Mouse (Mus musculus): ENCODE data around the gene Palld. TPM values are rescaled to one million over a fixed set of nuclear protein-coding genes. Genes with fewer than 3 reads are reported as not detected.

Palld gene
- polyA plus RNA-seq, 1 experiment from 2014 or later, result 18.1 TPM

DNA sequence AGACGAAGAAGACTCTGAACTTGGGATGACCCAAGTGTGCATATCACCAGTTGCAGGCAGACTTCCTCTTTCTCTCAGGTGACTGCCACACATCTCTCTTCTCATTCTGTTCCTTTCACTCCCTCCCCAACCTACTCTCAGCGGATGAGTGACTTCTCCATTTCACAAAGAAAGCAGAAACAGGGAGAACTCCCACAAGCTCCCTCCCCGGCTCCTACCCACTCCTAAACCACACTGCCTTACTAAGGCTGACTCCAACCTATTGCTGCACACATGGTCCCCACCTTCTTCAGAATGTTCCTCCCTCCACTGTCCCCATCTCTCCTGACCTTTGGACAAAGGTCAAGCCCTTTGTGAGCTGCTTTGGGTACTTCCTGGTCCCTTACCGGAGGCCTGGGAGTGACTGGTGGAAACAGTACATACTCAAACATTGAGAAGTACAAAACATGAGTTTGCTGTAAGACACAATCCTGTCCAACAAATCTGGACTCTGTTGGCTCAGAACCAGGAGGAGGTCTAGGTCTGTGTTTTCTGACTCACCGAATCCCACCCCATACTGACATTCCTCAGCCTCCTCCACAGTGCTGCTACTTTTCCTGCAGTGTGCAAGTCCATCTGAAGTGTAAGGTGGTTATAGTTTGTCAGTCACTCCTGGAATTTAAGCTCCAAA, 317.6 kb downstream of the Palld start:
- H3K4me1 ChIP-seq (replicated peaks), result no peaks in the 10 kb centered on the region
- no peaks in the 10 kb centered on the region for H3K9me3 ChIP-seq

DNA sequence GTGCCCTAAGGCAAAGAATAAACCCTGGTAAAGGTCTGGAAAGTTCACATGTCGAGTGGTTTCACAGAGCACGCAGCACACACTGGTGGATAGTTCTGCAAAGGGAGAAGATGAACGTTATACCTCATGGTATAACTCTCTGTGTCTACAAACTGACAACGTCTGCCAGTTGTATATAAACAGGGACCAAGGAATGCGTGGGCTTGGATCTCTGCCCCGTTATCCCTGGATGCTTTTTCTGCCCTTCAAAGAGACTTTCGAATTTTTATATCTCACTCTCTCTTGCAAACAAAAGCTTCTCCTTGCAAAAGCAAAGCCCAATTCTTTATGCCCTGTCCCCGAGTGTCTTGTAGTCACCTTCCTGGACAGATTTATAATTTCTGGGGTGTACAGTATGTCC, 319.9 kb downstream of the Palld start:
- no peak for ATAC-seq (ENCODE audit: low FRiP score, low read depth)
- Histone ChIP-seq H3K27me3 (no peaks in the 10 kb centered on the region), H3K4me1 (replicated peaks) (no peaks in the 10 kb centered on the region), H3K4me2 (no peak overlapping the region), H3K27ac (replicated peaks) (no peak overlapping the region), H3K9me3 (no peaks in the 10 kb centered on the region), H3K36me3 (no peaks in the 10 kb centered on the region), H3K4me3 (no peak overlapping the region), H3K9ac (no peak overlapping the region)
- WGBS, result 79% methylated on average over 8 of the region's 8 CpGs

More for the DNA sequence above, 317.6 kb downstream of the Palld start:
- Histone ChIP-seq H3K9ac (no peak overlapping the region), H3K4me2 (no peak overlapping the region), H3K27ac (replicated peaks) (no peak overlapping the region), H3K27me3 (no peaks in the 10 kb centered on the region), H3K4me3 (no peak overlapping the region), H3K36me3 (no peaks in the 10 kb centered on the region)
- 84% methylated on average over 5 of the region's 5 CpGs for WGBS
- no peak for ATAC-seq (ENCODE audit: low FRiP score, low read depth)

DNA sequence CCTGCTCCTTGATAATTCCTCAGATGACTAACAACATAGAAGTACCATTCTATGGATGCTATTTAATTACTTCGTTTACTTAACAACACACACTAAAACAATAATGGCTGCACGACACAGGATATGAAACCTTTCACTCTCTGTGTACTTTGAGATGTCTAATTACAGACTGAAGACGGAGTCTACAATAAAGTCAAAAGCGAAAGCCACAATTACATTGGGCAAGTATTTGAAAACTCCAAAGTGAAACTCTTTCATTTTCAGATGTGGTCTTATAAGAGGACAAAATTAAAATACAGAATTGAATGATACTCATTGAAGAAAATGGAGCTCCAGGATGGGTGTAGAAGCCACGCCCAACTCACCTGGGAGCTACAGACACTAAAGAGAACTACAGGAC, 321.2 kb downstream of the Palld start:
- Histone ChIP-seq H3K4me1 (replicated peaks) (no peaks in the 10 kb centered on the region), H3K36me3 (no peaks in the 10 kb centered on the region), H3K9ac (no peak overlapping the region), H3K4me2 (no peak overlapping the region), H3K27me3 (no peaks in the 10 kb centered on the region), H3K27ac (replicated peaks) (no peak overlapping the region), H3K9me3 (no peaks in the 10 kb centered on the region), H3K4me3 (no peak overlapping the region)
- WGBS, result 90% methylated on average over 5 of the region's 5 CpGs
- ATAC-seq (ENCODE audit: low FRiP score, low read depth), result no peak

DNA sequence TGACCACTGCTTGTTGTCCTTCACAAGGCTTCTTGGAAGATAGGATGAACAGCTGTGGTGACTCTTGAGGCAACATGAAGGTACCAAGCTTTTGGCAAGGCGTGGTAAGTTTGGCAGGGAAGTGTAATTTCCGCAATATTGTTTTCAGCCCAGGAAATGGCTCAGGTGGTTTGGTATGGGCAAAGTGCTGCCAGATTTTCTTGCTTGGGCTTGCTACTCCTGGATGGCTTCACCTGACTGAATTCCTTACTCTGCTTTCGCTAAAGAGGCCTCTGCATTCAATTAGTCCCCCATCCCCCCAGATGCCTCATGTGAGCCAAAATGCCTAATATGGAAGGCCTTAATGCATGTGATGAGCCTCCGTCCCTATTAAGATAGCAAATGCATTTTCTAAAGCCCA, 322.7 kb downstream of the Palld start:
- Histone ChIP-seq H3K4me1 (replicated peaks) (no peaks in the 10 kb centered on the region), H3K4me2 (no peak overlapping the region), H3K36me3 (no peaks in the 10 kb centered on the region), H3K9ac (no peak overlapping the region), H3K27ac (replicated peaks) (no peak overlapping the region), H3K27me3 (no peaks in the 10 kb centered on the region), H3K4me3 (no peak overlapping the region), H3K9me3 (no peaks in the 10 kb centered on the region)
- no peak for ATAC-seq (ENCODE audit: low FRiP score, low read depth)
- 78% methylated on average over 4 of the region's 4 CpGs for WGBS

DNA sequence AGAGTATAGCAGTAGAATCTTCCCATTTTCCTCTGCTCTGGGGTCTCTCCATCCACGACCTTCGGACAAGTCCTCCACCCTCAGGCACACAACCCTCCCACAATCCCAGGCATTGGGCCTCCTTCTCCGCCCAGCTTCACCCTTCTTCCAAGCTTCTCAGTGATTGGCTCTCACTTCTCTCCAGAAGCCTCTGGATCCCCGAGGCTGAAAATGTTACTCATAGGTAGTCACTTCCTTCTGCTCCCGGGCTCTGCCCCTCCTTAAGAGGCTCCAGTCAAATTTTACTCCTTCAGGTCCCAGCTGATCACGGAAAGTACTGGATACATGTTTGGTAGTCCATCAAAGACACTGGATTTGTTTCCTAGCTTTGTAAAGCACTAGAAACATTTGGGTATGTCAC, 323.7 kb downstream of the Palld start:
- Histone ChIP-seq H3K4me1 (replicated peaks) (no peaks in the 10 kb centered on the region), H3K4me3 (no peak overlapping the region), H3K9me3 (no peaks in the 10 kb centered on the region), H3K27ac (replicated peaks) (no peak overlapping the region), H3K27me3 (no peaks in the 10 kb centered on the region), H3K4me2 (no peak overlapping the region), H3K9ac (no peak overlapping the region), H3K36me3 (no peaks in the 10 kb centered on the region)
- WGBS, result 95% methylated on average over 6 of the region's 6 CpGs
- no peak for ATAC-seq (ENCODE audit: low FRiP score, low read depth)

DNA sequence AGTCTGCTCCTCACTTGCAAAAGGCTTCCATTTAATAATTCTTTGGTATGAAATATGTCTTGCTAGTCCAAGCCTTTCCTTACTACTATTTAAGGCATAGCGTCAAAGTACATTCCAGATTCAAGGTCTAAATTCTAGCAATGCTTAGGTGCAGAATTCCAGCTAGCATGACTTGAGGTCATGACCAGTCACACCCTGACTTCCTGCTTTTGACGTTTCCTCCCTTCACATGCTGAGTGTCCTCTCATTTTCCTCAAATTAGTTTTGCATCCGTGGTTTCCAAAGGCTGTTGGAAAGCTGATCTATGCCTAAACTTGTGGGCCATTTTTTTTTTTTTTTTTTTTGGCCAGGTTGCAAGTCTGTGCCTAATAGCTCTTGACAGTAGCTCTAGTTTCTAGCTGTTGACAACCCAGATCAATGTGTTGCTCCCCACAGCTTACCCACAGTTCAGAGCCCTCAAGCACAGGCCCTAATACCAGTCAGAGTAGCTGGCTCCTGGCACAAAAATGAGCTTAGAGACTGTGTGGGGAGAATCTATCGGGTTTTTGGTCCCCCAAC, 327.3 kb downstream of the Palld start:
- no peak overlapping the region for H3K4me3 ChIP-seq
- ATAC-seq (ENCODE audit: low FRiP score, low read depth), result no peak
- H3K27me3 ChIP-seq, result no peaks in the 10 kb centered on the region
- H3K9me3 ChIP-seq, result no peaks in the 10 kb centered on the region
- H3K9ac ChIP-seq, result no peak overlapping the region
- H3K27ac ChIP-seq (replicated peaks), result no peak overlapping the region
- H3K4me2 ChIP-seq, result no peak overlapping the region
- H3K36me3 ChIP-seq, result no peaks in the 10 kb centered on the region
- 65% methylated on average over 4 of the region's 4 CpGs for WGBS
- H3K4me1 ChIP-seq (replicated peaks), result no peaks in the 10 kb centered on the region

DNA sequence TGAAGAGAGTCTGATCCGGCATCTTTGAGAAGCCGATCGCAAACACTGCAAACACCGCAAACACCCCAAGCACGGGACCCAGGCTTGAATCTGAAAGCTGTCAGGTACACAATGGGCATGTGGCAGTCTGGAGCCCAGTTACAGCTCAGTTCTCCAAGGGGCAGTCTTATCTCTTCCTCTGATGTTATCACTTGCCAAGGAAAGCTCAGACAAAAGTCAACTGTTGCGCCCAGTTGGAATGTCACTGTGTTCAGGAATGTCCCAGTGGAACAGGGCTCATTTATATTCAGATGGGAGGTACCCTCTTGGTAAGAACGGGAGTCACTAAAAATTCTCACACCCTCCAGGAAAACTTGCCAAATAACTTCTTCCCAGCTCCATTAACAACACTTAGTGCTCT, 328.0 kb downstream of the Palld start:
- no peaks in the 10 kb centered on the region for H3K36me3 ChIP-seq
- no peaks in the 10 kb centered on the region for H3K4me1 ChIP-seq (replicated peaks)
- 81% methylated on average over 7 of the region's 7 CpGs for WGBS
- H3K9me3 ChIP-seq, result no peaks in the 10 kb centered on the region
- H3K4me2 ChIP-seq, result no peak overlapping the region
- H3K27ac ChIP-seq (replicated peaks), result no peak overlapping the region
- no peak overlapping the region for H3K9ac ChIP-seq
- no peak for ATAC-seq (ENCODE audit: low FRiP score, low read depth)
- H3K27me3 ChIP-seq, result no peaks in the 10 kb centered on the region
- H3K4me3 ChIP-seq, result no peak overlapping the region

DNA sequence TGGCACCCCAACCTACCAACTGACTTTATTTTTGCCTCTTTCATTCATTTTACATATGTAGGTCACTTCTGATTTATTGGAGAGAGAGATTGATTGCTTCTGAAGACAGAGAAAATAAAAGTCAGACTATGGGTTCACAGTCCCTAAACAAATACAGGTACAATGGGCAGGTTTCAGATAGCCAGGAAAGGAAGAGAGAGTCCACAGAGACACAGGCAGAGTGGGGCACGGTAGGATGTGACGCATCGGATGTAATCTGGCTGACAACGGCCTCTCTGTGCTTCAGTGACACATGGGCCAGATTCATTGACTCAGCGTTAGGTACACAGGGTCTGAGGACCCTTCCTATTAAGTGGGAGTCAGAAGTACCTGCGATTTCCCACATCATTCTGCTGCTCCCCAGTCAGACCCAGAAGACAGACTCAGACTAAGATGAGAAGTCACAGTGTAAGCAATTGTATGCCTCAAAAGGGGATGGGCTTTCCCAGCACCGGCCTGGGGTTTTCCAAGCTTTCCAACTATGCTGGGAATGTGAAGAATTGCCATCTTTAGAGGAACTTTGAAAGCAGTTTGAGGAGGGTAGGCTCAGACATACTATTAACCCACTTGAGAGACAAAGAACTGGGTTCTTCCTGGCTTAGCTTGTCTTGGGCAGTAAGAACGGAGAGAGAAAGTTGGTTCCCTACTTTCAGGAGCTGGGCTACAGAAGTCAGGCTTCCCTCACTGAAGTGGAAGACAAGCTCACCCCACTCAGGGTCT, 329.1 kb downstream of the Palld start:
- Histone ChIP-seq H3K27ac (replicated peaks) (no peak overlapping the region), H3K4me1 (replicated peaks) (no peaks in the 10 kb centered on the region), H3K4me2 (no peak overlapping the region), H3K9me3 (no peaks in the 10 kb centered on the region), H3K36me3 (no peaks in the 10 kb centered on the region), H3K4me3 (no peak overlapping the region), H3K9ac (no peak overlapping the region), H3K27me3 (no peaks in the 10 kb centered on the region)
- ATAC-seq (ENCODE audit: low FRiP score, low read depth), result no peak
- 75% methylated on average over 8 of the region's 8 CpGs for WGBS

DNA sequence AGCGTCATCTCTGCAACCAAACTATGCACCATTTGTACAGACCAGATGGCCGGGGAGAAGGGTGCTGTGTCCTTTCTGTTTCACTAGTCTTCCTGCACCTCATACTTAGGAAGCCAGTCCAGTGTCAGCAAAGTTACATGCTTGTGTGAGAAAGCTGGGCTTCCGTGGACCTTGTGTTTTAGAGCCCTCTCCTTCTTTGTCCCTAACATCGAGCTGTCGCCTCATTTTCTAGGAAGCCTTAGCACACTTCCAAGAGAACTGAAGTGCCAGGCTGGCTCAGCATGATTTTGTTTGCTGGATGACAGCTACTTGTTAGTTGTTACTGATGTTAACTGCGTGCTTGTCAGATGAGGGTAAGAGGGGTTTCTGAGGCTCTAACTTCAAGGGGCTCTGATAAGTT, 329.8 kb downstream of the Palld start:
- no peaks in the 10 kb centered on the region for H3K36me3 ChIP-seq
- 88% methylated on average over 6 of the region's 6 CpGs for WGBS
- H3K4me3 ChIP-seq, result no peak overlapping the region
- H3K9ac ChIP-seq, result no peak overlapping the region
- no peak overlapping the region for H3K4me2 ChIP-seq
- no peaks in the 10 kb centered on the region for H3K27me3 ChIP-seq
- no peak for ATAC-seq (ENCODE audit: low FRiP score, low read depth)
- H3K27ac ChIP-seq (replicated peaks), result no peak overlapping the region
- H3K9me3 ChIP-seq, result no peaks in the 10 kb centered on the region
- H3K4me1 ChIP-seq (replicated peaks), result no peaks in the 10 kb centered on the region

DNA sequence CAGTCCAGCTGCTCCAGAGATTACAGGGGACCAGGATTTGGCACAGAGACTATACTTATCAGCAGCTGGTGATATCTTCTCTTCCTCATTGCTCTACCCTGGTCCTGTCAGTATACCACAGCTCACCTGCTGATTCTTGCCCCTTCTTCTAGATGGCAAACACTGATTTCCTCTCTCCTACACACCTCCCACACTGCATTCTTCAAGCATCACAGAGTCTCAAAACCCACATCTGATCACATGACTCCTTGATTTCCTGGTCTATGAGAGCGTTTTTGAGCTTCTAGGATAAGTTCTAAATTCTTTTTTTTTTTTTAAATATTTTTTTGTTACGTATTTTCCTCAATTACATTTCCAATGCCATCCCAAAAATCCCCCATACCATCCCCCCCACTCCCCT, 331.9 kb downstream of the Palld start:
- 93% methylated on average over 2 of the region's 2 CpGs for WGBS
- Histone ChIP-seq H3K4me1 (replicated peaks) (no peaks in the 10 kb centered on the region), H3K27me3 (no peaks in the 10 kb centered on the region), H3K9ac (no peak overlapping the region), H3K9me3 (no peaks in the 10 kb centered on the region), H3K4me3 (no peak overlapping the region), H3K27ac (replicated peaks) (no peak overlapping the region), H3K36me3 (no peaks in the 10 kb centered on the region), H3K4me2 (no peak overlapping the region)
- ATAC-seq (ENCODE audit: low FRiP score, low read depth), result no peak

DNA sequence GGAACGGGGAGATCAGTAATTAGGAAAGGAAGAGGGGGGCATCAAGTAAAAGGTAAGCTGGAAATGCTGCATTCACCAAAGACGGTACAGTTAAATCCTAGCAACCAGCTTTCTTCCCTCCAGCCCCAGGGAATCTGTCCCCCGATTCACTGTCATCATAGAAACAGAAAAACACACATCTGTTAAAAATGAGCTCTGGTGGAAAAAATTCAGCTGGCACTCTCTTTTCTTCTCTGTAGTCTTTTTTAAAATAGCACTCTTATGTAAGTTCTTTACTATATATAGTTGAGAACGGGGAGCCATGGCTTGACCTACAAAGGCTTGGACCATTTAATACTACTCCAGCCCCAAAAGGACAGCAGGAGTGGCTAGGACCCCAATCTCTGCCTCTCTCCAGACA, 332.8 kb downstream of the Palld start:
- 59% methylated on average over 4 of the region's 4 CpGs for WGBS
- no peaks in the 10 kb centered on the region for H3K36me3 ChIP-seq
- H3K27me3 ChIP-seq, result no peaks in the 10 kb centered on the region
- no peaks in the 10 kb centered on the region for H3K4me1 ChIP-seq (replicated peaks)
- no peak overlapping the region for H3K9ac ChIP-seq
- no peak for ATAC-seq (ENCODE audit: low FRiP score, low read depth)
- H3K27ac ChIP-seq (replicated peaks), result no peak overlapping the region
- no peak overlapping the region for H3K4me3 ChIP-seq
- no peaks in the 10 kb centered on the region for H3K9me3 ChIP-seq
- H3K4me2 ChIP-seq, result no peak overlapping the region

DNA sequence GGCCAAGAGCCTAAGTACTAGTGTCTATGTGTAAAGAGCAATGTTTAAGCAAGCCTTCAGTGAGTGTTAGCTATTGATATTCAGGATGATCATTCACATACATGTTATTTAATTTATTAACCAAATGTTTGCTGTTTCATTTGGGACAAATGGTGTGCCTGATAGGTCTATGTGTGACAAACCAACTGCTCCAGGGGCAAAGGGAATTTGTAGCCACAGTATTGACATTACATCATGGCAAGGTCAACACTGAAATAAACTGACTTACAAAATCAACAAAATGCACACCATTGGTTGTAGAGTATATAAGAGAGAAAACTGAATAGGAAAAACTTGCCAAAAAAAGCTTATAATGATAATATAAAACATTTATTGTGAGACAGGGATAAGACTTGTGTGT, 333.3 kb downstream of the Palld start:
- no peaks in the 10 kb centered on the region for H3K9me3 ChIP-seq
- H3K36me3 ChIP-seq, result no peaks in the 10 kb centered on the region
- no peak overlapping the region for H3K4me3 ChIP-seq
- no peaks in the 10 kb centered on the region for H3K27me3 ChIP-seq
- no peak overlapping the region for H3K9ac ChIP-seq
- no peak overlapping the region for H3K27ac ChIP-seq (replicated peaks)
- no peaks in the 10 kb centered on the region for H3K4me1 ChIP-seq (replicated peaks)
- no peak overlapping the region for H3K4me2 ChIP-seq
- ATAC-seq (ENCODE audit: low FRiP score, low read depth), result no peak
